Mouse (Mus musculus) cerebellum, adult 2 months (tissue): ENCODE data around the gene Gli2.

ENCODE experiments used
- CTCF ChIP-seq: fragments of 200-500 bp; IDR thresholded peaks from 2 replicates; pipeline ENCODE4 v1.5.1; 2011; ENCODE audit warnings: low read depth, mild to moderate bottlenecking, control low read depth, low read length, moderate library complexity, borderline replicate concordance; ENCODE audit not compliant: insufficient read depth
- POLR2A ChIP-seq: fragments of 200-500 bp; IDR thresholded peaks from 2 replicates; pipeline ENCODE4 v1.6.1; 2011; ENCODE audit warnings: low read length, control low read depth, borderline replicate concordance; ENCODE audit not compliant: insufficient read depth

DNA sequence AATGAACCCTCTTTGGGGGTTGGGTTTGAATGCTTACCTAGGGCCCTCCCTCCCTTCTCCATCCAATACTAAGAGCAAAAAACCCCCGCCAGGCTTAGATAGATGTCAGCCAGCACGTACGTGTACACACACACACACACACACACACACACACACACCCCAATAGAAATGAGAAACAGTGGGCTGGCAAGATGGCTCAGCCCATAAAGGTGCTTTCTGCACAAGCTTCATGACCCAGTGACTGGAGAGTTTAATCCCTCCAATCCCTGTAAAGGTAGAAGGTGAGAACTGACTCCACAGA lies 142.0 kb downstream of the Gli2 start:
- no peak for TF ChIP-seq POLR2A
- TF ChIP-seq CTCF = no peak
